Mouse (Mus musculus) G1E (cell line): Measurements from ENCODE around the gene Pkn2. TPM values are rescaled to one million over a fixed set of nuclear protein-coding genes. Genes with fewer than 3 reads are reported as not detected.

Experiments
- ATAC-seq: 2 replicates; pipeline ENCODE4 v1.8.0; 2016; ENCODE audit warnings: mild to moderate bottlenecking; ENCODE audit not compliant: insufficient number of reproducible peaks, poor library complexity, low FRiP score, severe bottlenecking; ENCODE audit errors: extremely low read depth
- DNase-seq: peaks from one replicate; pipeline ENCODE4 v3.0.0; 2012; ENCODE audit warnings: low spot score
- H3K27me3 ChIP-seq: 2 replicates; pipeline ENCODE4 v1.6.1; 2012; ENCODE audit warnings: mild to moderate bottlenecking, low read length, inconsistent platforms; ENCODE audit not compliant: insufficient read depth
- H3K36me3 ChIP-seq: replicated peaks from 2 replicates; pipeline ENCODE3; 2012; ENCODE audit warnings: mild to moderate bottlenecking, inconsistent platforms
- H3K4me1 ChIP-seq: 2 replicates; pipeline ENCODE4 v1.6.1; 2012; ENCODE audit warnings: low read depth, low read length, inconsistent platforms, mixed read lengths; ENCODE audit not compliant: insufficient read depth
- H3K4me3 ChIP-seq: 2 replicates; pipeline ENCODE4 v1.5.1; 2012; ENCODE audit warnings: low read depth, mild to moderate bottlenecking, inconsistent platforms, low read length, moderate library complexity, mixed read lengths
- H3K9me3 ChIP-seq: replicated peaks from 2 replicates; pipeline ENCODE4 v1.6.1; 2012; ENCODE audit warnings: inconsistent platforms
- CTCF ChIP-seq: IDR thresholded peaks from 2 replicates; pipeline ENCODE4 v1.5.1; 2012; ENCODE audit warnings: low read depth, low read length, inconsistent platforms, mixed read lengths
- GATA1 ChIP-seq: IDR thresholded peaks from 2 replicates; pipeline ENCODE4 v1.6.1; 2012; ENCODE audit warnings: borderline replicate concordance, low read length, inconsistent platforms, mixed read lengths
- GATA2 ChIP-seq: IDR thresholded peaks from 2 replicates; pipeline ENCODE4 v1.6.1; 2012; ENCODE audit warnings: low read depth, low read length, inconsistent platforms, borderline replicate concordance
- POLR2AphosphoS5 ChIP-seq: IDR thresholded peaks from 2 replicates; pipeline ENCODE4 v1.6.1; 2012; ENCODE audit warnings: low read depth, low read length, inconsistent platforms; ENCODE audit not compliant: insufficient replicate concordance
- TAL1 ChIP-seq: conservative IDR thresholded peaks from 2 replicates; pipeline ENCODE4 v1.6.1; 2012; ENCODE audit warnings: low read depth, low read length, inconsistent platforms, mixed read lengths
- polyA plus RNA-seq: library from polyadenylated mRNA; stranded (reverse); fragments of >175 nt; gene quantifications from 2 replicates; pipeline ENCODE4 v1.2.3, GENCODE M21; 2012
- total RNA-seq, 2 experiments: library from RNA; stranded (forward) in 1 of 2; stranded (reverse) in 1 of 2; fragments of 200-1000 nt in 1 of 2; fragments of >200 nt in 1 of 2; fragmentation: Nextera tagmentation in 1 of 2; gene quantifications; 2 replicates each; pipeline ENCODE4 v1.2.3; 2014 to 2017

Gene Pkn2
- total RNA-seq (2014; fragmentation: Nextera tagmentation), result 80.4 and 102 TPM in 2 replicates
- 75.9 and 95.0 TPM in 2 replicates for total RNA-seq (2017)
- 23.2 and 31.2 TPM in 2 replicates for polyA plus RNA-seq

- H3K9me3 ChIP-seq, result no peaks in the 10 kb centered on the region
- no peak for TF ChIP-seq GATA2
- no peak for TF ChIP-seq GATA1
- ATAC-seq, result peak; percentile 82
- H3K4me1 ChIP-seq, result peaks cover 42% of the 10 kb centered on the region
- H3K27me3 ChIP-seq, result no peaks in the 10 kb centered on the region
- H3K4me3 ChIP-seq, result peak within 1 kb of the TSS; percentile 92
- peak; percentile 90 for DNase-seq
- H3K36me3 ChIP-seq, result peaks cover 5% of the 10 kb centered on the region
Observed at GRCm38 (mm10) chr3:142881872-142882623, at the start of gene Pkn2. TSS of gene Pkn2 (minus strand) at chr3:142882004.

GRCm38 (mm10) chr3:142929906-142930305, 48.1 kb upstream of the Pkn2 start:
- ATAC-seq (no peak), DNase-seq (no peak)
- Histone ChIP-seq H3K36me3 (no peaks in the 10 kb centered on the region), H3K4me1 (no peaks in the 10 kb centered on the region), H3K4me3 (no peak overlapping the region), H3K27me3 (peaks cover 24% of the 10 kb centered on the region), H3K9me3 (no peaks in the 10 kb centered on the region)
- TF ChIP-seq TAL1 (no peak), GATA2 (no peak), CTCF (no peak), POLR2AphosphoS5 (no peak), GATA1 (no peak)

GRCm38 (mm10) chr3:142927311-142927710, 45.5 kb upstream of the Pkn2 start:
- no peak overlapping the region for H3K4me3 ChIP-seq
- no peaks in the 10 kb centered on the region for H3K36me3 ChIP-seq
- H3K4me1 ChIP-seq, result peaks cover 8% of the 10 kb centered on the region
- peaks cover 21% of the 10 kb centered on the region for H3K27me3 ChIP-seq
- no peaks in the 10 kb centered on the region for H3K9me3 ChIP-seq
- DNase-seq (no peak), ATAC-seq (no peak)
- no peak for TF ChIP-seq GATA2
- no peak for TF ChIP-seq POLR2AphosphoS5
- no peak for TF ChIP-seq GATA1
- no peak for TF ChIP-seq CTCF
- TF ChIP-seq TAL1, result no peak

- TF ChIP-seq GATA1 (no peak), GATA2 (no peak), CTCF (no peak), POLR2AphosphoS5 (no peak), TAL1 (no peak)
- peaks cover 8% of the 10 kb centered on the region for H3K4me1 ChIP-seq
- H3K4me3 ChIP-seq, result no peak overlapping the region
- ATAC-seq, result no peak
- H3K27me3 ChIP-seq, result peaks cover 20% of the 10 kb centered on the region
- no peaks in the 10 kb centered on the region for H3K36me3 ChIP-seq
- DNase-seq, result no peak
- H3K9me3 ChIP-seq, result no peaks in the 10 kb centered on the region
Observed at GRCm38 (mm10) chr3:142924831-142925348, 43.1 kb upstream of the Pkn2 start.

GRCm38 (mm10) chr3:142919070-142919469, 37.3 kb upstream of the Pkn2 start:
- no peak for ATAC-seq
- Histone ChIP-seq H3K9me3 (no peaks in the 10 kb centered on the region), H3K4me3 (no peak overlapping the region), H3K36me3 (no peaks in the 10 kb centered on the region), H3K4me1 (0 out of 2 replicates have a peak, but pooled peaks cover 2% of the 10 kb centered on the region), H3K27me3 (peaks cover 19% of the 10 kb centered on the region)
- no peak for TF ChIP-seq TAL1
- DNase-seq, result no peak

GRCm38 (mm10) chr3:142917760-142918439, 36.1 kb upstream of the Pkn2 start:
- Histone ChIP-seq H3K9me3 (no peaks in the 10 kb centered on the region), H3K36me3 (no peaks in the 10 kb centered on the region), H3K4me3 (no peak overlapping the region), H3K4me1 (no peaks in the 10 kb centered on the region), H3K27me3 (peaks cover 17% of the 10 kb centered on the region)
- no peak for ATAC-seq
- TF ChIP-seq POLR2AphosphoS5, result no peak
- TF ChIP-seq GATA1, result no peak
- no peak for TF ChIP-seq GATA2
- no peak for TF ChIP-seq CTCF
- TF ChIP-seq TAL1, result no peak
- no peak for DNase-seq
